Mouse (Mus musculus): ENCODE measurements around the gene Prpf3. TPM values are rescaled to one million over a fixed set of nuclear protein-coding genes. Genes with fewer than 3 reads are reported as not detected.
A peak's percentile ranks its signal among the peaks of the same experiment; 100 is the strongest.
"Not testable (repeated sequence)": the region's sequence is repeated elsewhere in the genome, so short reads cannot be mapped to it uniquely, and the experiment has no call there.

Prpf3 gene
- total RNA-seq, 2 experiments from 2014 or later = 34.9 to 41.5 TPM

GRCm38 (mm10) chr3:95820046-95821010, 35.4 kb downstream of the Prpf3 start:
- DNase-seq = no peak
- intact Hi-C loops (cut with DNase I) = no loop called here

DNA sequence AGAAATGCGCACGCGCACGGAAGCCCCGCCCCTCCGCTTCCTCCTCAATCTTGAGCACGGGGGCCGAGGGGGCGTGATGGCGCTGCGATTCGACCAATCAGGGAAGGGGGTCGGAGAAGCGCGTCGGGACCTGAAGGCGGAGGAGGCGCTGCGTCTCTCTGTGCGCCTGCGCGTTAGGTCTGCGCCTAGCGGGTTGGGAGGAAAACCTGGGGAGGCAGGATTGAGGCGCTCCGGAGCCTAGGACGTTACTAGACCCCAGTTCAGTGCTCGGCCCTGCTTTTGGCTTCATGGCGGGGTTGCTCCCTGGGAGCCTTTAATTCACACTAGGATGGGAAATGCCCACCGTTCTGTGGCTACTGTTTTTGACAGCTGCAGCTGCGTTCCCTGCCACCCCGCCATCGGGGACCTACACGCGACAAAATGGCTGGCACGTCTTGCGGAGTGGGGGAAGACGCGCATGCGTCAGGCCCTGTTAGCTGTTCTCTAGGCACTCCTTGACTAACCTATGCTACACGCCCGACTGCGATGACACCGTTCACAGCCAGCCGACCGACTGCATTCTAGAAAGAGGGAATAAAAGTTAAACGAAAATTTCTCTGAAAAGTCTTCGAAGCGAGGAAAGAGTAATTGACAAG, 36.2 kb downstream of the Prpf3 start:
- intact Hi-C loops (cut with DNase I) = no loop called here
- peak; percentile 100 for DNase-seq

DNA sequence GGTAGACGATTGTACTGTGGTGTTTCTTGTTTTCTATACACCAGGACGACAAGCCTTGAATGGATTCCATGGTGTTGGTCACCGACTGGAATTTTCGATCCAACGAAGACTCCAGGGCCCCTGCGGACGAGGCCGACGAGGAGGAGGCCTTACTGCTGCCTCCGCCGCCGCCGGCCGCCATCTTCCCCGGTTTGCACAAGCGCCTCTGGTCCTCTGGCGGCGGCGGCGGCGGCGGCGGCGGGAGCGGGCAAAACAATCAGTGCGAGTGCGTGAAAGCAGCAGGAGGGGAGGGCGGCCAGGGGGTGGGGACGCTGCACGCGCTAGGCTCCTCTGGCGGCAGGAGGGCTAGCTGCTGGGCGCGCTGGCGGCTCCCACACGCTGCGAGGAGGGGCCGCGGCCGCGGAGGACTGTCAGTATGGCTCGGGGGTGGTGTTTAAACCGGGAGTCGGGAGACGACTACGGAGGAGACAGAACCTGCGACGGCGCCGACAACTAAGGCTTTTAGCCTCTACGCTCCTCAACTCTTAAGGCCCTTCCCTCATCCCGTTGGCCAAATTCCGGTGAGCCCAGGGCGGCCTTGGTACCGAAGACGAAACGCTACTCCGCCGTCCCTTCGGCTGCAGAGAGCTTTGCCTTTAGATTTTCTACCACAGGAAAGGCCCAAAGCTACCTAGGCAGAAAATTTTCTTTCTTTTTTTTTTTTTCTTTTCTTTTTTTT, 37.0 kb downstream of the Prpf3 start, which contains the start of gene Rprd2:
Gene Rprd2, minus strand, starts transcription at position 293 of the 718 bp plus-strand sequence.
- DNase-seq = peak; percentile 81
- intact Hi-C loops (cut with DNase I) = no loop called here

GRCm38 (mm10) chr3:95818026-95818511, 37.6 kb downstream of the Prpf3 start:
- DNase-seq = peak; percentile 44
- intact Hi-C loops (cut with DNase I) = no loop called here

DNA sequence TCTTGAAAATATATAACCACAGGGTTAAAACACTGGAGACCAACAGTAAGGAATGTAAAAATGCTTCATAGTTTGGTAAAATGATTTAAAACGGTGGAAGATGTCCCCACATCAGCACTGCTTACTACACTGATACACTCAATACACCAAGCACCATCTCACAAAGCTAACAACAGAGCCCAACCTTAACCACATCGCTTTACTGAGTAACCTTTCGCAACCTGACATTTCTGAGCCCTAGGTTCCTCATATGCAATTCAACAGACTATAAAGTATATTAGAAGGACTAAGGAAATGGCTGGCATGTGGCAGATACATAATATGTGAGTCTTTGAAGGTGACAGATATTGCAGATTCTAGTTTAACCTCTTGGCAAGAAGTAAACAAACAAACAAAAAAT, 39.0 kb downstream of the Prpf3 start:
- intact Hi-C loops (cut with DNase I) = no loop called here
- DNase-seq = no peak

DNA sequence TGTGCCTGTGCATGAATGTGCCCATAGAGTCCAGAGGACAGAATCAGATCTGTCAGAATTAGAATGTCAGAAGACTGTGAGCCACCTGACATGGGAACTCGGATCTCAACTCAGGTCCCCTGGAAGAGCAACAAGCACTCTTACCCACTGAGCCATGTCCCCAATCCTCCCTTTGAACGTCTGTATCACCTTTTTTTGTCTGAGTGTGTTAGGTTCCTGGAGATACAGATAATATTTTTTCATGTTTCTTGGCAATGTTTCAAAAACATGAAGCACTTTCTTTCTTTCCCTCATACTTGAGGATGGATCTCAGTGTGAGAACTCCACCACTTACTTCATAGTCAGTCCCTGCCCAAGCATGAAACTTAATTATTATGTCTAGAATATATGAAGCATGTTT, 47.3 kb downstream of the Prpf3 start:
- intact Hi-C loops (cut with DNase I) = no loop called here
- DNase-seq = no peak

- intact Hi-C loops (cut with DNase I); DNase-seq: not testable (repeated sequence)
Measured at GRCm38 (mm10) chr3:95807630-95808029, 48.1 kb downstream of the Prpf3 start.

GRCm38 (mm10) chr3:95806677-95807076, 49.0 kb downstream of the Prpf3 start:
- intact Hi-C loops (cut with DNase I) = no loop called here
- DNase-seq = no peak

GRCm38 (mm10) chr3:95803851-95804250, 51.8 kb downstream of the Prpf3 start:
- intact Hi-C loops (cut with DNase I) = no loop called here
- DNase-seq = no peak

- intact Hi-C loops (cut with DNase I) = no loop called here
- DNase-seq = no peak
Measured at GRCm38 (mm10) chr3:95798756-95799155, 56.9 kb downstream of the Prpf3 start.

DNA sequence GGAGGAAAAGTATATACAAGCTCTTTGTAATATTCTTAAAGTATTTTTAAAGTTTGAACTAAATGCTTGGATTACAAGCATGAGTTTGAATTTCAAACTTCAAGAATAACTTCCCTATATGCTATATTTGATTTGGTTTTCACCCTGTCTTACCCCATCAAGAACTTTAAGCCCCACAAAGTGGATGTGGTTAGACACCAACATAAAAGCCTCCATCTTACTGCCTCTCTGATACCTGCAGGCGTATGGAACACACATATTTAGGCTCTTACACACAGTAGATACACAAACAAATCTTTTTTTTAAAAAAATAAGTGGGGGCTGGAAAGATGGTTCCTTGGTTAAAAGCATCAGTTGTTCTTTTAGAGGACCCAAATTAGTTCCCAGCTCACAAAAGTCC, 61.4 kb downstream of the Prpf3 start:
- intact Hi-C loops (cut with DNase I) = no loop called here
- no peak for DNase-seq

DNA sequence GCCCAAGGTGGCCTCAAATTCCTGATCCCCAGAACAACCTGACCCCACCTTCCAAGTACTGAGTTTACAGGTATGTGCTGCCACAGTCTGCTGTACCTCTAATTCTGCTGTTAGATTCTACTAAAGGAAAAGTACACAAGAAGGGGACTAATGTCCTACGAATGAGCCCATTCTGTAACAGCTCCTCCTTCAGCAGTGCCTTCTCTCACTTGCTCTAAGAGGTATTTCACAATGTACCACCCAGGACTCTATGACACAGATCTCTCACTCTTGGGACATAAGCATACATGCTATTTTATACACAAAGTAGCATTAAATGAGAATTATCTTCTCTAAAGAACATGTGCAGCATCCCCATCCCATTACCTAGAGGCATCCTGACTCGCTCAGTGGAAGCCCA, 62.0 kb downstream of the Prpf3 start:
- intact Hi-C loops (cut with DNase I) = no loop called here
- no peak for DNase-seq

GRCm38 (mm10) chr3:95785501-95785900, 70.2 kb downstream of the Prpf3 start:
- no peak for DNase-seq
- intact Hi-C loops (cut with DNase I) = no loop called here

Other genes with a start within 250 kb of the Prpf3 start
- gene Ensa, start 230.9 kb downstream of the Prpf3 start, total RNA-seq (2021) = 100 to 1,000 TPM; 135 to 145 TPM
- gene Mcl1, start 197.1 kb downstream of the Prpf3 start, total RNA-seq (2021) = 10 to 100 TPM; 76.4 to 80.1 TPM
- gene Adamtsl4, start 168.0 kb downstream of the Prpf3 start, total RNA-seq (2021) = 1 to 10 TPM; 1.4 to 1.9 TPM
- gene Ecm1, start 116.3 kb downstream of the Prpf3 start, total RNA-seq (2021) = 10 to 100 TPM; 10.9 to 11.3 TPM
- gene Tars2, start 95.7 kb downstream of the Prpf3 start, total RNA-seq (2021) = 10 to 100 TPM; 40.0 to 43.4 TPM
- 10 to 100 TPM; 58.0 to 59.3 TPM for gene Rprd2, start 37.0 kb downstream of the Prpf3 start, total RNA-seq (2021)
- 100 to 1,000 TPM; 126 TPM for gene Mrps21, start 15.6 kb upstream of the Prpf3 start, total RNA-seq (2021)
- 1 to 10 TPM; 5.6 to 6.9 TPM for gene Ciart, start 26.4 kb upstream of the Prpf3 start, total RNA-seq (2021)
- gene BC028528, start 36.1 kb upstream of the Prpf3 start, total RNA-seq (2021) = 10 to 100 TPM in 1 of 2 experiments, 1 to 10 TPM in 1; 6.8 to 10.8 TPM
- 100 to 1,000 TPM in 1 of 2 experiments, 10 to 100 TPM in 1; 91.1 to 101 TPM for gene Aph1a, start 38.1 kb upstream of the Prpf3 start, total RNA-seq (2021)
- gene Car14, start 48.8 kb upstream of the Prpf3 start, total RNA-seq (2021) = 1 to 10 TPM; 2.4 to 2.5 TPM
- 10 to 100 TPM; 90.4 to 98.0 TPM for gene Anp32e, start 73.4 kb upstream of the Prpf3 start, total RNA-seq (2021)
- 10 to 100 TPM; 83.3 to 89.3 TPM for gene Plekho1, start 140.1 kb upstream of the Prpf3 start, total RNA-seq (2021)
- 10 to 100 TPM; 53.6 to 54.1 TPM for gene Vps45, start 202.6 kb upstream of the Prpf3 start, total RNA-seq (2021)
- 10 to 100 TPM; 17.6 to 17.9 TPM for gene Otud7b, start 248.6 kb upstream of the Prpf3 start, total RNA-seq (2021)